In genomic region chr10:61383021-61383714, GRCm38 (mm10) we compare ENCODE assay signal across 8 mouse cellular contexts. TPM values are rescaled to one million over a fixed set of nuclear protein-coding genes. Genes with fewer than 3 reads are reported as not detected.
A peak's percentile ranks its signal among the peaks of the same experiment; 100 is the strongest.
DNase-seq lines count a peak whose midpoint lies in the region; ATAC-seq and TF ChIP-seq lines count a peak whose summit lies in the region.

TSS of gene Pald1 (minus strand) at chr10:61383530.

- peak within 1 kb of the TSS; percentile 88 for H3K4me2 ChIP-seq in forebrain, embryonic 15.5 days (replicated peaks)

- peak within 1 kb of the TSS; percentile 70 for H3K9ac ChIP-seq in forebrain, embryonic 15.5 days (replicated peaks)

- intact Hi-C loops in heart, postnatal 14 days (cut with DNase I) = loop anchor here (5.0 kb wide), 1 partner anchor 41 kb away; no protein-coding TSS in a partner anchor

- H3K9me3 ChIP-seq in forebrain, embryonic 15.5 days = no peaks in the 10 kb centered on the region

- peaks cover 27% of the 10 kb centered on the region for H3K4me1 ChIP-seq in forebrain, embryonic 15.5 days
- peaks cover 25% of the 10 kb centered on the region for H3K4me1 ChIP-seq in lung, adult 2 months (ENCODE audit: control insufficient read depth, insufficient read depth, low read length)
- peaks cover 29% of the 10 kb centered on the region for H3K4me1 ChIP-seq in olfactory bulb, adult 2 months (ENCODE audit: control insufficient read depth, insufficient read depth, low read length)

- peak; percentile 93 for DNase-seq in NIH3T3 (ENCODE audit: low read depth)
- DNase-seq in heart, postnatal 14 days = peak; percentile 83 to 86
- peak in 1 of 2 experiments; percentile 54 for DNase-seq in layer of hippocampus, adult 18-20 months (ENCODE audit: low spot score in 2 of 2)
- peak; percentile 63 for DNase-seq in lung, adult 2 months

- WGBS in forebrain, embryonic 15.5 days = under 1% methylated on average over 59 of the region's 60 CpGs
- under 1% methylated on average over 58 of the region's 60 CpGs for WGBS in lung, adult 2 months
- under 1% methylated on average over 60 of the region's 60 CpGs for WGBS in olfactory bulb, adult 2 months

- no peak for TF ChIP-seq CTCF in lung, adult 2 months (IDR thresholded peaks at IDR 0.05; ENCODE audit: insufficient read depth, low read length)
- no peak for TF ChIP-seq CTCF in olfactory bulb, adult 2 months (IDR thresholded peaks at IDR 0.05; ENCODE audit: insufficient read depth, low read depth, low read length)

- H3K27ac ChIP-seq in forebrain, embryonic 15.5 days (replicated peaks) = 0 out of 2 replicates have a peak within 1 kb of the TSS, but pooled peaks have one; percentile 10
- H3K27ac ChIP-seq in olfactory bulb, adult 2 months (ENCODE audit: insufficient read depth, low read depth, low read length) = no peak within 1 kb of the TSS

- peak within 1 kb of the TSS; percentile 65 for H3K4me3 ChIP-seq in forebrain, embryonic 15.5 days
- peak within 1 kb of the TSS; percentile 86 for H3K4me3 ChIP-seq in lung, adult 2 months (replicated peaks; ENCODE audit: extremely low read depth, low read depth, low read length)
- H3K4me3 ChIP-seq in olfactory bulb, adult 2 months (ENCODE audit: insufficient read depth, low read depth, low read length) = peak within 1 kb of the TSS; percentile 57

- H3K36me3 ChIP-seq in forebrain, embryonic 15.5 days = no peaks in the 10 kb centered on the region

- peak; percentile 85 for TF ChIP-seq POLR2A in lung, adult 2 months (IDR thresholded peaks at IDR 0.05; ENCODE audit: borderline replicate concordance, extremely low read depth, low read depth, low read length)
- 0 out of 2 replicates have a peak, but pooled peaks have one; percentile 14 for TF ChIP-seq POLR2A in olfactory bulb, adult 2 months (IDR thresholded peaks at IDR 0.05; ENCODE audit: insufficient read depth, low read depth, low read length)

- ATAC-seq in cerebellum, adult (ENCODE audit: insufficient number of reproducible peaks, low FRiP score, low TSS enrichment) = peak; percentile 57
- ATAC-seq in forebrain, embryonic 15.5 days (replicated peaks) = peak; percentile 81
- ATAC-seq in monocyte, adult 5-6 weeks (replicated peaks; ENCODE audit: insufficient number of reproducible peaks, low FRiP score, low TSS enrichment, poor library complexity, severe bottlenecking) = no peak

- no peaks in the 10 kb centered on the region for H3K27me3 ChIP-seq in forebrain, embryonic 15.5 days

RNA-seq across cellular contexts. Expression of gene Pald1, which starts in this region (rescaled TPM):
- 16.5 and 17.0 TPM in 2 replicates for polyA plus RNA-seq in forebrain, embryonic 15.5 days (2015; fragmentation: Nextera tagmentation; extraction: Ambion mirVana)
- total RNA-seq in heart, postnatal 14 days (2021) = 10 to 100 TPM; 32.0 to 36.8 TPM
- total RNA-seq in layer of hippocampus, adult 18-20 months (2021) = 10 to 100 TPM; 10.8 to 11.4 TPM
- 69.1 and 76.2 TPM in 2 replicates for polyA plus RNA-seq in lung, adult 2 months (2012; rRNA removed)
- polyA plus RNA-seq in olfactory bulb, adult 2 months (2012; ENCODE audit: insufficient read depth, insufficient read length, low replicate concordance, missing spikeins) = not detected in 2 replicates
- 1.8 to 8.2 TPM (median 7.5 TPM) in 3 replicates for total RNA-seq in monocyte, adult 5-6 weeks (2017)
